Comparison of ENCODE assay signal across 8 mouse cellular contexts in the genomic region with DNA sequence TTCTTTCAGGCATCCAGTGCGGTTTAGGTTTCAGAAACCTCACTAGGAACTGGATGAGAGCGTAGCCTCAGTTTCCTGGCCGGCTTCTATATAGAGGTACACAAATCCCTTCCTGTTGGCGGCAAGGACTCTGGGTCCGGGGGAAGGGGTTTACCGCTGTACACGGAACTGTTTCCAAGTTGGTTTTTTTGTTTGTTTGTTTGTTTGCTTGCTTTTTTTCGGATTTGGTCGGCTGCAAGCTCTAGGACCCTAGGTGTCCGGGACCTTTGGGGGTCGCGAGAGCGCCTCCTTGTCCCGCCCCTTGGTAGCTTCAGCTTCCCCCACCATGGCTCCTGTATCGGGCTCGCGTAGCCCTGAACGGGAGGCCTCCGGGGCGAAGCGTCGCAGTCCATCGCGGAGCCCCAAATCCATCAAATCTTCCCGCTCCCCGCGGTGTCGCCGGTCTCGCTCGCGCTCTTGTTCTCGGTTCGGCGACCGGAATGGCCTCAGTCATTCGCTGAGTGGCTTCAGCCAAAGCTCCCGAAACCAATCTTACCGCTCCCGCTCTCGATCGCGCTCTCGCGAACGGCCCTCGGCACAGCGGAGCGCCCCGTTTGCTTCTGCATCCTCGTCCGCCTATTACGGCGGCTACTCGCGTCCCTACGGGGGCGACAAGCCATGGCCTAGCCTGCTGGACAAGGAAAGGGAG. TPM values are rescaled to one million over a fixed set of nuclear protein-coding genes. Genes with fewer than 3 reads are reported as not detected.
DNase-seq lines count a peak whose midpoint lies in the region; ATAC-seq and TF ChIP-seq lines count a peak whose summit lies in the region.

A gene (plus strand): TSS at position 125 of the 688 bp plus-strand sequence.

- TF ChIP-seq POLR2A in bone marrow, adult 2 months (IDR thresholded peaks at IDR 0.05; ENCODE audit: borderline replicate concordance, control insufficient read depth, low read depth, low read length): peak; percentile 25; the same call in 1 of the 2 replicates

- H3K9ac ChIP-seq in embryonic facial prominence, embryonic 15.5 days: peak within 1 kb of the TSS; percentile 53
- peak within 1 kb of the TSS; percentile 78 for H3K9ac ChIP-seq in kidney, embryonic 14.5 days (ENCODE audit: low read depth, low read length)

- no peaks in the 10 kb centered on the region for H3K36me3 ChIP-seq in embryonic facial prominence, embryonic 15.5 days
- H3K36me3 ChIP-seq in kidney, embryonic 14.5 days (ENCODE audit: control insufficient read depth, insufficient read depth, low read length): no peaks in the 10 kb centered on the region

- H3K27ac ChIP-seq in bone marrow, adult 2 months (ENCODE audit: control insufficient read depth, insufficient read depth, low read depth, low read length, poor library complexity): peak within 1 kb of the TSS; percentile 88
- H3K27ac ChIP-seq in embryonic facial prominence, embryonic 15.5 days (replicated peaks): peak within 1 kb of the TSS; percentile 71
- 0 out of 2 replicates have a peak within 1 kb of the TSS, but pooled peaks have one; percentile 26 for H3K27ac ChIP-seq in kidney, embryonic 14.5 days (ENCODE audit: low read depth, low read length)

- H3K4me3 ChIP-seq in bone marrow, adult 2 months (replicated peaks; ENCODE audit: control insufficient read depth, low read depth, low read length): peak within 1 kb of the TSS; percentile 75
- H3K4me3 ChIP-seq in embryonic facial prominence, embryonic 15.5 days (replicated peaks): peak within 1 kb of the TSS; percentile 58
- H3K4me3 ChIP-seq in kidney, embryonic 14.5 days (ENCODE audit: low read length): peak within 1 kb of the TSS; percentile 64

- no peaks in the 10 kb centered on the region for H3K27me3 ChIP-seq in embryonic facial prominence, embryonic 15.5 days
- no peaks in the 10 kb centered on the region for H3K27me3 ChIP-seq in kidney, embryonic 14.5 days (ENCODE audit: control insufficient read depth, insufficient read depth, low read length)

- TF ChIP-seq CTCF in bone marrow, adult 2 months (IDR thresholded peaks at IDR 0.05; ENCODE audit: control insufficient read depth, insufficient read depth, low read length): no peak

- peak within 1 kb of the TSS; percentile 50 for H3K4me2 ChIP-seq in embryonic facial prominence, embryonic 15.5 days (replicated peaks)
- peak within 1 kb of the TSS; percentile 44 for H3K4me2 ChIP-seq in kidney, embryonic 14.5 days (replicated peaks; ENCODE audit: low read depth, low read length)

- ATAC-seq in embryonic facial prominence, embryonic 15.5 days (ENCODE audit: insufficient number of reproducible peaks, low FRiP score, low TSS enrichment, low read depth): peak; percentile 84; the same call in 1 of the 2 replicates
- ATAC-seq in kidney, embryonic 14.5 days (ENCODE audit: low FRiP score, low TSS enrichment): peak; percentile 87
- ATAC-seq in monocyte, adult 5-6 weeks (replicated peaks; ENCODE audit: insufficient number of reproducible peaks, low FRiP score, low TSS enrichment, poor library complexity, severe bottlenecking): peak; percentile 93

- H3K9me3 ChIP-seq in embryonic facial prominence, embryonic 15.5 days (replicated peaks): no peaks in the 10 kb centered on the region
- H3K9me3 ChIP-seq in kidney, embryonic 14.5 days (ENCODE audit: control insufficient read depth, low read length): no peaks in the 10 kb centered on the region

- H3K4me1 ChIP-seq in bone marrow, adult 2 months (ENCODE audit: control insufficient read depth, insufficient read depth, low read length): no peaks in the 10 kb centered on the region
- H3K4me1 ChIP-seq in embryonic facial prominence, embryonic 15.5 days: 0 out of 2 replicates have a peak, but pooled peaks cover 10% of the 10 kb centered on the region
- peaks cover 6% of the 10 kb centered on the region; the same call in 1 of the 2 replicates for H3K4me1 ChIP-seq in kidney, embryonic 14.5 days (ENCODE audit: control insufficient read depth, insufficient read depth, low read length)

- DNase-seq in 416B (ENCODE audit: low read depth) (peak; percentile 90), liver (peak; percentile 71)
- peak; percentile 36 to 65 for DNase-seq in heart, adult 9 months (ENCODE audit: low spot score in 2 of 2)
- DNase-seq in spleen, postnatal 4 days (ENCODE audit: low spot score in 2 of 2): peak; percentile 74 to 85

- 17% methylated on average over 57 of the region's 58 CpGs for WGBS in bone marrow, adult 2 months
- WGBS in embryonic facial prominence, embryonic 15.5 days: 12% methylated on average over 58 of the region's 58 CpGs
- WGBS in kidney, embryonic 14.5 days: 20% methylated on average over 58 of the region's 58 CpGs

RNA-seq across cellular contexts. Expression of the gene that starts here (rescaled TPM):
- 4.0 and 9.2 TPM in 2 replicates for polyA plus RNA-seq in bone marrow, adult 2 months (2011; ENCODE audit: insufficient read depth, insufficient read length, low replicate concordance, missing spikeins)
- polyA plus RNA-seq in embryonic facial prominence, embryonic 15.5 days (2015; fragmentation: Nextera tagmentation; extraction: Ambion mirVana): 14.1 and 16.5 TPM in 2 replicates
- 21.1 and 21.5 TPM in 2 replicates for polyA plus RNA-seq in kidney, embryonic 14.5 days (2014; fragmentation: Nextera tagmentation; extraction: Ambion mirVana)
- total RNA-seq in monocyte, adult 5-6 weeks (2017): 31.6 to 37.5 TPM (median 35.5 TPM) in 3 replicates

Comparison
In these comparisons a context has a peak if more than half of its experiments do, and no peak if none do; other contexts are left out.
1. Peak in every context shown above with its lines: DNase-seq, ATAC-seq, H3K4me3 ChIP-seq and H3K27ac ChIP-seq.
2. H3K27ac ChIP-seq: peak in every context shown above with its lines; median percentile 88 in bone marrow, adult 2 months; 71 in embryonic facial prominence, embryonic 15.5 days; 26 in kidney, embryonic 14.5 days.